Comparison of ENCODE assay signal across 9 mouse cellular contexts in genomic region chr11:90370789-90371291, GRCm38 (mm10). TPM values are rescaled to one million over a fixed set of nuclear protein-coding genes. Genes with fewer than 3 reads are reported as not detected.
DNase-seq lines count a peak whose midpoint lies in the region; ATAC-seq and TF ChIP-seq lines count a peak whose summit lies in the region.
"Had no signal": no experiment of that assay in that cellular context is flagged by ENCODE, and none has a peak within 500 bp of the region (broad histone marks: within the 10 kb centered on the region; RNA-seq: fewer than 3 reads in every experiment).

No protein-coding gene starts in this region.

- TF ChIP-seq POLR2A in heart, adult 2 months (IDR thresholded peaks at IDR 0.05; ENCODE audit: insufficient read depth, low read depth, low read length): no peak

- H3K4me3 ChIP-seq in heart, adult 2 months: no peak overlapping the region
- no peak overlapping the region for H3K4me3 ChIP-seq in embryonic facial prominence, embryonic 13.5 days
- H3K4me3 ChIP-seq in intestine, postnatal 0 days (ENCODE audit: low read depth, low read length): no peak overlapping the region
- H3K4me3 ChIP-seq in midbrain, embryonic 10.5 days: peak overlapping the region; percentile 34

- TF ChIP-seq EP300 in heart, adult 2 months (IDR thresholded peaks at IDR 0.05; ENCODE audit: insufficient read depth, low read depth, low read length): no peak

- no peak for DNase-seq in heart, adult 2 months
- DNase-seq in heart, postnatal 25 days (ENCODE audit: low spot score): no peak
- peak; percentile 23 for DNase-seq in midbrain, embryonic 10.5 days (ENCODE audit: low spot score)
- no peak for DNase-seq in layer of hippocampus, adult 11-12 months (ENCODE audit: low spot score)
- DNase-seq in right cerebral cortex, postnatal 4 days: no peak
- DNase-seq: cerebellum, postnatal 25 days had no signal

- no peaks in the 10 kb centered on the region for H3K9me3 ChIP-seq in embryonic facial prominence, embryonic 13.5 days
- H3K9me3 ChIP-seq in intestine, postnatal 0 days (ENCODE audit: control insufficient read depth): no peaks in the 10 kb centered on the region
- no peaks in the 10 kb centered on the region for H3K9me3 ChIP-seq in midbrain, embryonic 10.5 days (replicated peaks)

- H3K36me3 ChIP-seq in heart, adult 2 months (ENCODE audit: control insufficient read depth, insufficient read depth, low read length): peaks cover 13% of the 10 kb centered on the region
- H3K36me3 ChIP-seq in embryonic facial prominence, embryonic 13.5 days: 0 out of 2 replicates have a peak, but pooled peaks cover 3% of the 10 kb centered on the region
- no peaks in the 10 kb centered on the region for H3K36me3 ChIP-seq in intestine, postnatal 0 days (ENCODE audit: control insufficient read depth, insufficient read depth)
- H3K36me3 ChIP-seq in midbrain, embryonic 10.5 days: no peaks in the 10 kb centered on the region

- no peak for ATAC-seq in embryonic facial prominence, embryonic 13.5 days (ENCODE audit: insufficient number of reproducible peaks, insufficient read depth, low FRiP score, low TSS enrichment, low read depth)
- no peak for ATAC-seq in intestine, postnatal 0 days
- no peak for ATAC-seq in CD4-positive, CD25-positive, alpha-beta regulatory T cell, adult 4 months

- peaks cover 24% of the 10 kb centered on the region for H3K4me1 ChIP-seq in heart, adult 2 months (ENCODE audit: control insufficient read depth, insufficient read depth, low read length)
- H3K4me1 ChIP-seq in embryonic facial prominence, embryonic 13.5 days: peaks cover 57% of the 10 kb centered on the region
- peaks cover 20% of the 10 kb centered on the region for H3K4me1 ChIP-seq in intestine, postnatal 0 days (replicated peaks; ENCODE audit: control insufficient read depth, insufficient read depth, low read length)
- H3K4me1 ChIP-seq in midbrain, embryonic 10.5 days: peaks cover 37% of the 10 kb centered on the region

- H3K9ac ChIP-seq in heart, adult 2 months (ENCODE audit: low read depth, low read length): no peak overlapping the region
- H3K9ac ChIP-seq in embryonic facial prominence, embryonic 13.5 days: peak overlapping the region; percentile 32; the same call in 1 of the 2 replicates
- H3K9ac ChIP-seq in intestine, postnatal 0 days (ENCODE audit: low read depth, low read length): no peak overlapping the region

- intact Hi-C loops in heart, adult 2 months (cut with DNase I): no loop called here
- intact Hi-C loops in heart, postnatal 25 days (cut with DNase I): no loop called here

- H3K79me2 ChIP-seq in heart, adult 2 months (replicated peaks; ENCODE audit: control insufficient read depth, insufficient read depth, low read length): no peaks in the 10 kb centered on the region

- TF ChIP-seq CTCF in heart, adult 2 months (IDR thresholded peaks at IDR 0.05): no peak
- no peak for TF ChIP-seq CTCF in intestine, postnatal 0 days (IDR thresholded peaks at IDR 0.05; ENCODE audit: low read depth)

- H3K27me3 ChIP-seq in heart, adult 2 months (ENCODE audit: control insufficient read depth, insufficient read depth, low read length): no peaks in the 10 kb centered on the region
- no peaks in the 10 kb centered on the region for H3K27me3 ChIP-seq in embryonic facial prominence, embryonic 13.5 days
- H3K27me3 ChIP-seq in intestine, postnatal 0 days (replicated peaks; ENCODE audit: control insufficient read depth, insufficient read depth, low read length): no peaks in the 10 kb centered on the region
- peaks cover 49% of the 10 kb centered on the region for H3K27me3 ChIP-seq in midbrain, embryonic 10.5 days (ENCODE audit: low read depth, poor library complexity, severe bottlenecking)

- peak overlapping the region; percentile 39 for H3K4me2 ChIP-seq in embryonic facial prominence, embryonic 13.5 days
- H3K4me2 ChIP-seq in intestine, postnatal 0 days (replicated peaks; ENCODE audit: low read depth): peak overlapping the region; percentile 43

- peak overlapping the region; percentile 29 for H3K27ac ChIP-seq in heart, adult 2 months
- H3K27ac ChIP-seq in embryonic facial prominence, embryonic 13.5 days: peak overlapping the region; percentile 94
- H3K27ac ChIP-seq in intestine, postnatal 0 days (ENCODE audit: low read depth, low read length): no peak overlapping the region
- H3K27ac ChIP-seq in midbrain, embryonic 10.5 days (replicated peaks): peak overlapping the region; percentile 47; the same call in 1 of the 2 replicates

- WGBS in heart, adult 2 months: 32% methylated on average over 11 of the region's 11 CpGs
- 8% methylated on average over 11 of the region's 11 CpGs for WGBS in embryonic facial prominence, embryonic 13.5 days
- 28% methylated on average over 11 of the region's 11 CpGs for WGBS in intestine, postnatal 0 days
- 5% methylated on average over 11 of the region's 11 CpGs for WGBS in midbrain, embryonic 10.5 days

RNA-seq across cellular contexts. Expression of gene Hlf, which starts 19.9 kb away (rescaled TPM):
- total RNA-seq in heart, adult 2 months (2021): 10 to 100 TPM; 11.0 to 18.2 TPM
- 14.0 and 17.3 TPM in 2 replicates for polyA plus RNA-seq in heart, adult 2 months (2012; rRNA removed)
- total RNA-seq in heart, postnatal 25 days (2021): 10 to 100 TPM; 16.3 to 25.0 TPM
- polyA plus RNA-seq in embryonic facial prominence, embryonic 13.5 days (2015; fragmentation: Nextera tagmentation; extraction: Ambion mirVana): 8.8 and 9.5 TPM in 2 replicates
- polyA plus RNA-seq in intestine, postnatal 0 days (2015; fragmentation: Nextera tagmentation; extraction: Ambion mirVana): 0.81 and 1.0 TPM in 2 replicates
- 1.5 and 3.3 TPM in 2 replicates for polyA plus RNA-seq in midbrain, embryonic 10.5 days (2016; fragmentation: Nextera tagmentation; extraction: Ambion mirVana)
- 1 to 10 TPM; 1.4 to 2.5 TPM for polyA plus RNA-seq in CD4-positive, CD25-positive, alpha-beta regulatory T cell, adult 4 months (2017; shearing (Covaris generic))
